9 mouse cellular contexts compared by ENCODE assay signal in genomic region chrX:137667011-137667410, GRCm38 (mm10).
DNase-seq lines count a peak whose midpoint lies in the region; ATAC-seq and TF ChIP-seq lines count a peak whose summit lies in the region.
"Had no signal": no experiment of that assay in that cellular context is flagged by ENCODE, and none has a peak within 500 bp of the region (broad histone marks: within the 10 kb centered on the region; RNA-seq: fewer than 3 reads in every experiment).

No protein-coding gene starts in this region.

- no peak for ATAC-seq in granulocyte monocyte progenitor cell, adult 5-6 weeks (replicated peaks; ENCODE audit: poor library complexity, severe bottlenecking)

- no peak overlapping the region for H3K27ac ChIP-seq in layer of hippocampus, adult 2 months

- intact Hi-C loops in left cerebral cortex, postnatal 14 days (cut with DNase I): loop anchor here (10.0 kb wide), 1 partner anchor 508 kb away; no protein-coding TSS in a partner anchor

- DNase-seq in cerebellum, postnatal 14 days: peak; percentile 34 to 48
- no peak for DNase-seq in cerebellum, adult 11 months
- DNase-seq in layer of hippocampus, adult 2 months (ENCODE audit: low spot score in 2 of 2): peak; percentile 9 to 17
- no peak for DNase-seq in layer of hippocampus, adult 9-10 months (ENCODE audit: low spot score)
- peak; percentile 19 for DNase-seq in MEL-GATA-1-ER (ENCODE audit: extremely low read depth, low read depth)
- DNase-seq in left cerebral cortex, postnatal 14 days (ENCODE audit: low spot score in 2 of 2): peak; percentile 23 to 38
- no peak for DNase-seq in thymus, postnatal 14 days

- TF ChIP-seq CTCF in layer of hippocampus, adult 2 months (conservative IDR thresholded peaks at IDR 0.05): peak; percentile 76

- no peak overlapping the region for H3K4me3 ChIP-seq in layer of hippocampus, adult 2 months
- H3K4me3 ChIP-seq: myocyte had no signal

Comparison
In these comparisons a context has a peak if more than half of its experiments do, and no peak if none do; other contexts are left out.
1. DNase-seq: peak in cerebellum, postnatal 14 days (2 of 2), layer of hippocampus, adult 2 months (2 of 2), MEL-GATA-1-ER (single experiment) and left cerebral cortex, postnatal 14 days (2 of 2); none in cerebellum, adult 11 months (single experiment), layer of hippocampus, adult 9-10 months (single experiment) and thymus, postnatal 14 days (single experiment).